Mouse (Mus musculus): ENCODE data around the gene Commd8.

GRCm38 (mm10) chr5:72208515-72208914 lies 40.5 kb upstream of the Commd8 start:
- TF ChIP-seq POLR2A (IDR thresholded peaks at IDR 0.05; ENCODE audit: insufficient read depth, low read length): no peak
- no peak for TF ChIP-seq CTCF (IDR thresholded peaks at IDR 0.05; ENCODE audit: low read depth, low read length)
- TF ChIP-seq EP300 (IDR thresholded peaks at IDR 0.05; ENCODE audit: insufficient read depth, low read depth, low read length): no peak
